Mouse (Mus musculus) thymus, adult 2 months (tissue): ENCODE results near the gene Fam19a5.

Source experiments
- CTCF ChIP-seq: fragments of 200-500 bp; IDR thresholded peaks from 2 replicates; pipeline ENCODE4 v1.5.1; 2012; ENCODE audit warnings: mild to moderate bottlenecking, control low read depth, low read length, moderate library complexity, borderline replicate concordance; ENCODE audit not compliant: control insufficient read depth, poor library complexity, insufficient read depth; ENCODE audit errors: extremely low read depth
- POLR2A ChIP-seq: fragments of 200-500 bp; IDR thresholded peaks from 2 replicates; pipeline ENCODE4 v1.6.1; 2012; ENCODE audit warnings: mild to moderate bottlenecking, low read length, control low read depth, moderate library complexity; ENCODE audit not compliant: control insufficient read depth, poor library complexity, insufficient read depth; ENCODE audit errors: extremely low read depth

DNA sequence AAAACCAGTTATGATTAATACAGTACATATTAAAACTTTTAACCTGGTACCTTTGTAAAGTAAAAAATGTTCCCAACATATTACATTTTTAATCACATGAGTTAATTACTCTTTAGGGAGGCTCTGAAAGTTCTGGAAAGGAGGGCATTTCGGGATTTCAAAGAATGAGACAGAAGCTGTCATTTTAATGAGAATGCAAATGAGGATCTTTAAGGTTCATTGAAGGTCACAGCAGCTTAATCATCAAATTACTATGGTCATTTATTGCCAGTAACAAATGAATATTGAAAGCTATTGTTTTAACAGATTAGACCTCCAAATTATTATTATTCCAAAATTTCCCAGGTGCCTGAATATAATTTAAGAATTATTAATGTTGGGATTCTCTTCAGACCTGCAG is 59.2 kb downstream of the Fam19a5 start:
- TF ChIP-seq CTCF (no peak), POLR2A (no peak)
